Mouse (Mus musculus) cerebellum, adult 2 months (tissue): Measurements from ENCODE around the gene Mvb12b. TPM values are rescaled to one million over a fixed set of nuclear protein-coding genes. Genes with fewer than 3 reads are reported as not detected.

Experiments
- DNase-seq, 2 experiments: peaks; one replicate each; pipeline ENCODE4 v3.0.0; 2021
- H3K27ac ChIP-seq: fragments of 200-500 bp; 2 replicates; pipeline ENCODE4 v1.5.1; 2012; ENCODE audit warnings: low read length, control low read depth, inconsistent platforms; ENCODE audit not compliant: insufficient read depth
- H3K27me3 ChIP-seq: fragments of 200-500 bp; 2 replicates; pipeline ENCODE4 v1.6.1; 2012; ENCODE audit warnings: inconsistent platforms, mild to moderate bottlenecking, low read length, moderate library complexity; ENCODE audit not compliant: control insufficient read depth, insufficient read depth
- H3K4me1 ChIP-seq: fragments of 200-500 bp; 2 replicates; pipeline ENCODE4 v1.6.1; 2011; ENCODE audit warnings: low read length; ENCODE audit not compliant: control insufficient read depth, insufficient read depth
- H3K4me3 ChIP-seq: fragments of 200-500 bp; replicated peaks from 2 replicates; pipeline ENCODE3; 2011; ENCODE audit warnings: mild to moderate bottlenecking, low read depth, low read length, control low read depth; ENCODE audit not compliant: insufficient read depth
- CTCF ChIP-seq: fragments of 200-500 bp; IDR thresholded peaks from 2 replicates; pipeline ENCODE4 v1.5.1; 2011; ENCODE audit warnings: low read depth, mild to moderate bottlenecking, control low read depth, low read length, moderate library complexity, borderline replicate concordance; ENCODE audit not compliant: insufficient read depth
- POLR2A ChIP-seq: fragments of 200-500 bp; IDR thresholded peaks from 2 replicates; pipeline ENCODE4 v1.6.1; 2011; ENCODE audit warnings: low read length, control low read depth, borderline replicate concordance; ENCODE audit not compliant: insufficient read depth
- WGBS: fragments of 180-500 bp; shearing (Covaris S2); methylation state at CpG from one replicate; pipeline ENCODE4 v1.1.7; 2018; 5-methylcytosine and 5-hydroxymethylcytosine counted together
- polyA plus RNA-seq: library from polyadenylated mRNA; depleted of rRNA; stranded (reverse); fragments of >200 nt; gene quantifications from 2 replicates; pipeline ENCODE4 v1.2.3, GENCODE M21; 2012

Mvb12b gene
- polyA plus RNA-seq, 1 experiment, result 70.8 TPM

DNA sequence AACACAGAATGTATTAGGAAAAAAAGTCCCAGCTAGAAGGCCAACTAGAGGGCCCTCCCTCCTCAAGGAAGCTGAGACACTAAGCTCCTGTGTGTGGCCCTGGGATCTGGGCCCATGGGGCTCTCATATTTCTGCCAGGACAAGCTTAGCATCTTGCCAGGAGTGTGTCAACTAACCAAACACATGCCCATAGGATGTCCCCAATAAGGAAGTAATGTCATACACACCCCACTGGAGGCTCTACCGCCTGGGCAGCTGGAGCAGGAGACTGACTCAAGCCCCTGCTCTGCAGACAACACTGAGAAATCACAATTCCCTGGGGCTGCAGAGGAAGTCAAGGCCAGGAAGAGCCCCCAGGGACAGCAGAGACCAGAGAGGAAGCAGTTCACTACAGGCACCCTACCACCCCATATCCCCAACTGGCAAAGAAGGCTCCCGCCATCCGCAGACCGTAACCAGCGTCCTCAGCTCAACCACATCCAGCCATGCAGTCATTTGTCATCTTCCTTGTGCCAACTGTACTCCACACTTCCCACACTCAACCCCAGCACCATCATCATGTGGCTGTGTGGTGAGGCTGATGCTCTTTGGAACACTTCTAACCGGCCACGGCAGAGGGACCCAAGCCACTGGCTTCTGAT lies 3.0 kb downstream of the Mvb12b start:
- TF ChIP-seq CTCF (no peak), POLR2A (no peak)
- peak in 1 of 2 experiments; percentile 54 for DNase-seq
- Histone ChIP-seq H3K4me1 (peaks cover 21% of the 10 kb centered on the region), H3K4me3 (peak overlapping the region; percentile 5), H3K27ac (no peak overlapping the region), H3K27me3 (no peaks in the 10 kb centered on the region)
- 44% methylated on average over 7 of the region's 7 CpGs for WGBS

DNA sequence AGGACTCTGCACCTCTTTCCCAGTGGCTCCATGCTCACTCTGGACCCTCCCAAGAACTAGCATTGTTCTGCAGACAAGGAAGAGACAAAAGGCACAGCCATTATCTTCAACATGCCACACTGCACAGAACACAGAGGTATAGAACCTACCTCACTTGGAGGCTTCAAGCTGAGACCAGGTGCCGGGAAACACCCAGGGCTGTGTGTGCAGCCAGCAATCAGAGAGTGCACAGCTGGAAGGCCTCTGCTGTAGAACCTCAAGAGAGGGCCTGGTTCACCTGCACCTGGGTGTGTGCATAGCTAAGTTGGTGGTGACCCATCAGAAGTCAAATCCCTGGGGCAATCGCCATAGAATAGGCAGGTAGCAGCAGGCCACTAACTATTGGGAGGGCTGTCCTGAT lies 8.5 kb downstream of the Mvb12b start:
- Histone ChIP-seq H3K4me1 (peaks cover 26% of the 10 kb centered on the region), H3K4me3 (no peak overlapping the region), H3K27me3 (no peaks in the 10 kb centered on the region), H3K27ac (no peak overlapping the region)
- TF ChIP-seq POLR2A (no peak), CTCF (no peak)
- WGBS, result 84% methylated on average over 2 of the region's 2 CpGs
- DNase-seq, result no peak

DNA sequence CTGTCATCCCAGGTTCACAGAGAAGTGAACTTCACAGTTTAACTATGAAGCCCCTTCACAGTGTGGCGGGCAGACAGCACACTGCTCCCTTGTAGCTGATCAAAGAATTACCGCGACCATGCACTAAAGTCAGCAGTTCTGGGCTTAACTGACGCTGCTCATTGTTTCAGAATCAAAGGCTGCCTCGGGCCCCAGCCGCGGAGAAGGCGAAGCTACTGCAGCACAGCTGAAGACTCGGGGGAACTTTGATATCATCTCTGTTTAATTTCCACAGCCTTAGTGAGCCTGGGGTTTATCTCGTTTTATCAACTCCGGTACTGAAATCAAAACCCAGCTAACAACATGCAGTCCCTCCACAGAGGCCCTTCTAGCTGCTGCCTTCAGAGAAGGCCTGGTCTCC lies 9.3 kb downstream of the Mvb12b start:
- no peak for DNase-seq
- peaks cover 26% of the 10 kb centered on the region for H3K4me1 ChIP-seq
- no peak for TF ChIP-seq POLR2A

DNA sequence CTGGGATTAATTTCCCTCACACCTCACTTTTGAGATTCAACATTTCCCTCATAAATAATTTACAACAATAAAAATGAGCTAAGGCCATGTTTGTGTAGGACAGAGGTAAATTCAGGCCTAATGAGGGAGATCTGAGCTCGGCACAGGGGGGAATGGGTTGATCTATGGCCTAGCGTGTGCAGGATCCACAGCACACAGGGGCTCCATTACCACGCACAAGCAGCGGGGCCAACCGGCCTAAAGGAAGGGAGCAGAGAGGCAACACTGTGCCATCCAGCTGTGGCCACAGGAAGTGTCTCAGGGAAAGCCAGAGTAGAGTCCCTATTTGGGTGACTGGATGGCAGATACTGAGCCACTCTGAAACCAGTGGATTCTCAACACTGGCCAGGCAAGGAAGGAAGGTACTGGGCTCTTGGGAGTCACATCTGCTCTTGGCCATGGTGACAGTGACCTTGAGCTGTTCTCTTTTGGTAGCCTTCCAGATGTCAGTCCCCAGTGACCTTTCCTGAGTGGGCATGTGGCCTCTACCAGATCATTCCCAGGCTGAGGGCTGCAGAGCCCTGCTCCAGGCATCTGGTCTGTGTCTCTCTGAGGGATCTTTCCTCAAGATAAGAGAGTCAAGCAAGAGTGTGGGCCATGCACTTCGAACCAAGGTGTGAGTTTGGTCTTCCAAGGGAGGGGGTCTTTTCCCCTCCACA lies 9.9 kb downstream of the Mvb12b start:
- Histone ChIP-seq H3K4me1 (peaks cover 31% of the 10 kb centered on the region), H3K27me3 (no peaks in the 10 kb centered on the region), H3K4me3 (no peak overlapping the region), H3K27ac (no peak overlapping the region)
- DNase-seq, result no peak
- 92% methylated on average over 6 of the region's 6 CpGs for whole genome bisulfite sequencing
- TF ChIP-seq POLR2A (no peak), CTCF (no peak)

More for the DNA sequence above, 9.3 kb downstream of the Mvb12b start:
- Histone ChIP-seq H3K27ac (no peak overlapping the region), H3K4me3 (no peak overlapping the region), H3K27me3 (no peaks in the 10 kb centered on the region)
- WGBS, result 60% methylated on average over 11 of the region's 11 CpGs

DNA sequence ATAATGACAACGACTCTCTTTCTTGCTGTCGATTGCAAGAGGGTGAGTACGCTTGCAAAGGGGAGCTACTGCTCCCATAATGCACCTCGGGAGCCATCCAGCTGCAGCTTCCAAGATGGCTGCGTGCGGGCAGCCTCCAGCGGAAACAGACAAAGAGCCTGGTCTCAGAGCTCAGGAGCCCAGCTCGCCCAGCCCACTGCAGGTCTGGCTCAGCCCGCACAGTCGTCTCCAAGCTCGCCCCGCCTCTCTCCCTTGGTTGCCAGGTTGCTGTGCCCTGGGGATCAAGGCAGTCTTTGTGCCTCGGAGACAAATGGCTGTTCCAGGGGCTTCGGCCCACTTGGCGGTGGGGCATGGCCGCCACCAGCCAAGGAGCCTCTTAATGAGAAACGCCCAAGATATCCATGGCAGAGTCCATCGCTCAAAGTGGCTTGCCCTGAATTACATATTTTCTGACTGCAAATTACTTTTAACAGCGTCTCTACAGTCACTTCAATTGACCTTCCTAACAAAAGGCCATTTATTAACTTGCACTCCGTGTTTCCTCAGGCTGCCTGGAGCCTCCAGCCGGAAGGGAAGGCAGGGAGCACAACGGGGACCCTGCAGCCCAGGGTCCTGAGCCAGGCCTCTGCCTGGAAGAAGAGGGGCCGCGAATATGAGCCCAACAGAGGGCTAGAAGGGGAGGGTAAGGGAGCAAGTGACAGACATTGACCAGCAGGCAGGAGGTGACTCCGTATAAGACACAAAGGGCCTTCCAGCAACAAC lies 11.0 kb downstream of the Mvb12b start:
- 26% methylated on average over 25 of the region's 25 CpGs for WGBS
- H3K4me3 ChIP-seq, result peak overlapping the region; percentile 11
- DNase-seq, result peak; percentile 61 to 74
- TF ChIP-seq CTCF, result no peak
- no peak for TF ChIP-seq POLR2A
- peak overlapping the region; percentile 4 for H3K27ac ChIP-seq
- H3K4me1 ChIP-seq, result peaks cover 31% of the 10 kb centered on the region
- no peaks in the 10 kb centered on the region for H3K27me3 ChIP-seq

DNA sequence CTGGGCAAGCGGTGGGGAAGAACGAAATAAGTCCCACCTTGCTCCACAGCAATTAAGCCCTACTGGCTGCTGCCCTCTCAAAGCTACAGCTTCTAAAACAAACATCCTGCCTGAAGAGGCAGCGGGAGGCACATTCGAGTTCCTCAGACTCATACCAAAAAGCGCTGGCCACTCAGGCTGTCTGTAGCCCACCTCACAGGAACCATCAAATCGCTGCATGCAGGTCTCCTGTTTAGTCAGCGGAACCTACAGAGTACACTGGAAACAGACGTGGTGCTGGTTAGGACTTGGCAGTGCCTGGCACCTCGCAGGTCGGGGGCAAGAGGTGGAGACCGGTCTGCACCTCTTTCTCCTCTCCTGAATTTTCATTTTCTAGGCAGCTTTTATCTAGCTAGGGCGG lies 12.2 kb downstream of the Mvb12b start:
- Histone ChIP-seq H3K4me3 (no peak overlapping the region), H3K27me3 (no peaks in the 10 kb centered on the region), H3K27ac (no peak overlapping the region), H3K4me1 (peaks cover 29% of the 10 kb centered on the region)
- DNase-seq, result no peak
- 85% methylated on average over 12 of the region's 12 CpGs for WGBS
- TF ChIP-seq POLR2A, result no peak
- TF ChIP-seq CTCF, result no peak

DNA sequence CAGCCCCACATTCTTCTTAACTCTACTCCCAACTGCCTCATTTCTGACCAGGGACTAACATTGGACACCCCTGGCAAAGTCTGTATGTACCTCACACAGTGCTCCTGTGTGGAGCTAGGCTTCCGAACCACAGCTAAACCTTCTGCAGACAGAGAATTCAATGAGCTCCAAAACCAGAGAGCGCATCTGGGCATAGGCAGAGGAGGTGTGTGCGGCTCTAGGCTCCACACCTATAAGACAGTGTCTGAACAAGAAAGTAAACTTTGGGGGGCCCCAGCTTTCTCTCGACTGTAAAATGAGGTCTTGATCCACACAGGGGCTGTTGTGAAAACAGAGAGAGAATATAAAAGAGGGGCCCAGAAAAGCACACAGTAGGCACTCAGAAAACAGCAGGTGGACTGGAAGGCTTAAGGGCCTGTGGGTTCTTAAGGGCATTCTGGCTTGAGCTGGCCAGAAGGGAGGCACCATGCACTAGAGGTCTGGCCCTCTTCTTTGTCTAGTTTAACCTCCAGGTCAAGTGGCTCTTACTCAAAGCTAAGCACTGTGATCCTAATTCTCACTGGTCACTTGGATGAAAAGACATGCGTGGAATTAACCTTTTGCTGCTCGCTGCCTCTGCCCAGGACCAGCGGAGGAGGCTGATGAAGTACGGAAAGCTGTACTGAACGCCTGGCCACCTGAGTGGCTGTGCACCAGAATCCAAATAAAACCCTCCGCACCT lies 12.7 kb downstream of the Mvb12b start:
- Histone ChIP-seq H3K27ac (no peak overlapping the region), H3K4me3 (no peak overlapping the region), H3K4me1 (peaks cover 23% of the 10 kb centered on the region), H3K27me3 (no peaks in the 10 kb centered on the region)
- WGBS, result 90% methylated on average over 10 of the region's 10 CpGs
- DNase-seq, result no peak
- TF ChIP-seq POLR2A (no peak), CTCF (no peak)
